Mouse (Mus musculus): Measurements from ENCODE around the gene Ttc7. TPM values are rescaled to one million over a fixed set of nuclear protein-coding genes. Genes with fewer than 3 reads are reported as not detected.

Ttc7 gene
- total and polyA plus RNA-seq, 2 experiments from 2014 or later: 2.7 to 6.7 TPM

GRCm38 (mm10) chr17:87350471-87351240 lies 68.0 kb downstream of the Ttc7 start:
- no peak overlapping the region for H3K4me3 ChIP-seq (ENCODE audit: low read depth, low read length)
- H3K27ac ChIP-seq (ENCODE audit: low read depth): peak overlapping the region; percentile 75
- 49% methylated on average over 13 of the region's 13 CpGs for WGBS
- H3K27me3 ChIP-seq (ENCODE audit: control insufficient read depth, insufficient read depth, low read length): no peaks in the 10 kb centered on the region
- peak; percentile 41 for DNase-seq (ENCODE audit: low spot score)
- peak; percentile 43 for ATAC-seq (ENCODE audit: insufficient read depth, low read depth)
- peaks cover 19% of the 10 kb centered on the region for H3K4me1 ChIP-seq (ENCODE audit: control insufficient read depth, insufficient read depth)
- no peaks in the 10 kb centered on the region for H3K9me3 ChIP-seq (replicated peaks; ENCODE audit: control insufficient read depth, low read length)
- no peak overlapping the region for H3K4me2 ChIP-seq (ENCODE audit: low read depth, low read length)
- H3K36me3 ChIP-seq (replicated peaks; ENCODE audit: control insufficient read depth, insufficient read depth, low read length): no peaks in the 10 kb centered on the region
- no peak for TF ChIP-seq EP300 (IDR thresholded peaks at IDR 0.05; ENCODE audit: low read depth)
- no peak for TF ChIP-seq CTCF (IDR thresholded peaks at IDR 0.05; ENCODE audit: low read depth)
- H3K9ac ChIP-seq (replicated peaks; ENCODE audit: low read depth, low read length): no peak overlapping the region

- 27% methylated on average over 20 of the region's 20 CpGs for WGBS
- no peak overlapping the region for H3K4me3 ChIP-seq (ENCODE audit: low read depth, low read length)
- no peaks in the 10 kb centered on the region for H3K9me3 ChIP-seq (replicated peaks; ENCODE audit: control insufficient read depth, low read length)
- no peaks in the 10 kb centered on the region for H3K27me3 ChIP-seq (ENCODE audit: control insufficient read depth, insufficient read depth, low read length)
- ATAC-seq (ENCODE audit: insufficient read depth, low read depth): peak; percentile 80
- peak overlapping the region; percentile 87 for H3K27ac ChIP-seq (ENCODE audit: low read depth)
- peak overlapping the region; percentile 27 for H3K4me2 ChIP-seq (ENCODE audit: low read depth, low read length)
- peak overlapping the region; percentile 28; the same call in 1 of the 2 replicates for H3K9ac ChIP-seq (replicated peaks; ENCODE audit: low read depth, low read length)
- no peaks in the 10 kb centered on the region for H3K36me3 ChIP-seq (replicated peaks; ENCODE audit: control insufficient read depth, insufficient read depth, low read length)
- peak; percentile 68 for DNase-seq (ENCODE audit: low spot score)
- TF ChIP-seq EP300 (IDR thresholded peaks at IDR 0.05; ENCODE audit: low read depth): peak; percentile 61; the same call in 1 of the 2 replicates
- no peak for TF ChIP-seq CTCF (IDR thresholded peaks at IDR 0.05; ENCODE audit: low read depth)
- H3K4me1 ChIP-seq (ENCODE audit: control insufficient read depth, insufficient read depth): peaks cover 19% of the 10 kb centered on the region
These were observed 68.8 kb downstream of the Ttc7 start for GRCm38 (mm10) chr17:87351241-87352105.

- Histone ChIP-seq H3K27ac (ENCODE audit: low read depth) (peak overlapping the region; percentile 87), H3K4me3 (ENCODE audit: low read depth, low read length) (no peak overlapping the region), H3K4me2 (ENCODE audit: low read depth, low read length) (peak overlapping the region; percentile 27; the same call in 1 of the 2 replicates), H3K36me3 (replicated peaks; ENCODE audit: control insufficient read depth, insufficient read depth, low read length) (no peaks in the 10 kb centered on the region), H3K4me1 (ENCODE audit: control insufficient read depth, insufficient read depth) (peaks cover 19% of the 10 kb centered on the region), H3K27me3 (ENCODE audit: control insufficient read depth, insufficient read depth, low read length) (no peaks in the 10 kb centered on the region), H3K9me3 (replicated peaks; ENCODE audit: control insufficient read depth, low read length) (no peaks in the 10 kb centered on the region), H3K9ac (replicated peaks; ENCODE audit: low read depth, low read length) (no peak overlapping the region)
- WGBS: 57% methylated on average over 16 of the region's 16 CpGs
- no peak for DNase-seq (ENCODE audit: low spot score)
- no peak for ATAC-seq (ENCODE audit: insufficient read depth, low read depth)
- no peak for TF ChIP-seq EP300 (IDR thresholded peaks at IDR 0.05; ENCODE audit: low read depth)
- no peak for TF ChIP-seq CTCF (IDR thresholded peaks at IDR 0.05; ENCODE audit: low read depth)
These were observed 69.6 kb downstream of the Ttc7 start for GRCm38 (mm10) chr17:87352106-87352897.

- Histone ChIP-seq H3K27me3 (ENCODE audit: control insufficient read depth, insufficient read depth, low read length) (no peaks in the 10 kb centered on the region), H3K27ac (ENCODE audit: low read depth) (no peak overlapping the region), H3K4me3 (ENCODE audit: low read depth, low read length) (no peak overlapping the region), H3K9ac (replicated peaks; ENCODE audit: low read depth, low read length) (no peak overlapping the region), H3K9me3 (replicated peaks; ENCODE audit: control insufficient read depth, low read length) (no peaks in the 10 kb centered on the region), H3K36me3 (replicated peaks; ENCODE audit: control insufficient read depth, insufficient read depth, low read length) (no peaks in the 10 kb centered on the region), H3K4me1 (ENCODE audit: control insufficient read depth, insufficient read depth) (peaks cover 19% of the 10 kb centered on the region), H3K4me2 (ENCODE audit: low read depth, low read length) (no peak overlapping the region)
- no peak for ATAC-seq (ENCODE audit: insufficient read depth, low read depth)
- TF ChIP-seq CTCF (IDR thresholded peaks at IDR 0.05; ENCODE audit: low read depth): no peak
- TF ChIP-seq EP300 (IDR thresholded peaks at IDR 0.05; ENCODE audit: low read depth): no peak
- WGBS: 72% methylated on average over 1 of the region's 1 CpGs
- DNase-seq (ENCODE audit: low spot score): no peak
These were observed 70.2 kb downstream of the Ttc7 start for GRCm38 (mm10) chr17:87352898-87353225.

GRCm38 (mm10) chr17:87353745-87354320 lies 71.1 kb downstream of the Ttc7 start:
- no peak overlapping the region for H3K27ac ChIP-seq (ENCODE audit: low read depth)
- H3K27me3 ChIP-seq (ENCODE audit: control insufficient read depth, insufficient read depth, low read length): no peaks in the 10 kb centered on the region
- TF ChIP-seq CTCF (IDR thresholded peaks at IDR 0.05; ENCODE audit: low read depth): no peak
- ATAC-seq (ENCODE audit: insufficient read depth, low read depth) (no peak), DNase-seq (ENCODE audit: low spot score) (no peak)
- no peaks in the 10 kb centered on the region for H3K36me3 ChIP-seq (replicated peaks; ENCODE audit: control insufficient read depth, insufficient read depth, low read length)
- 87% methylated on average over 8 of the region's 8 CpGs for WGBS
- no peaks in the 10 kb centered on the region for H3K9me3 ChIP-seq (replicated peaks; ENCODE audit: control insufficient read depth, low read length)
- H3K9ac ChIP-seq (replicated peaks; ENCODE audit: low read depth, low read length): no peak overlapping the region
- H3K4me1 ChIP-seq (ENCODE audit: control insufficient read depth, insufficient read depth): peaks cover 19% of the 10 kb centered on the region
- no peak overlapping the region for H3K4me3 ChIP-seq (ENCODE audit: low read depth, low read length)
- no peak overlapping the region for H3K4me2 ChIP-seq (ENCODE audit: low read depth, low read length)

All from heart, postnatal 0 days (tissue).